Mouse (Mus musculus) liver, postnatal 0 days (tissue): ENCODE measurements around the gene Prpf3.

Experiments
- CTCF ChIP-seq: sonication (generic); IDR thresholded peaks from 2 replicates; pipeline ENCODE4 v1.5.1; 2016; ENCODE audit warnings: antibody characterized with exemption, low read depth
- EP300 ChIP-seq: IDR thresholded peaks from 2 replicates; pipeline ENCODE4 v1.6.1; 2016; ENCODE audit warnings: antibody characterized with exemption, low read depth, mild to moderate bottlenecking

- no peak for TF ChIP-seq EP300
- no peak for TF ChIP-seq CTCF
Measured at GRCm38 (mm10) chr3:95894317-95895160, 38.9 kb upstream of the Prpf3 start.
